Mouse (Mus musculus) CD4-positive, CD25-positive, alpha-beta regulatory T cell, adult 2 months (primary cell): Measurements from ENCODE around the gene Map2k2.
"Not testable (repeated sequence)": the region's sequence is repeated elsewhere in the genome, so short reads cannot be mapped to it uniquely, and the experiment has no call there.

Experiments
- DNase-seq: peaks from one replicate; pipeline ENCODE4 v3.0.0-alpha.2; 2012; ENCODE audit warnings: low read depth, low spot score

Map2k2 gene

DNA sequence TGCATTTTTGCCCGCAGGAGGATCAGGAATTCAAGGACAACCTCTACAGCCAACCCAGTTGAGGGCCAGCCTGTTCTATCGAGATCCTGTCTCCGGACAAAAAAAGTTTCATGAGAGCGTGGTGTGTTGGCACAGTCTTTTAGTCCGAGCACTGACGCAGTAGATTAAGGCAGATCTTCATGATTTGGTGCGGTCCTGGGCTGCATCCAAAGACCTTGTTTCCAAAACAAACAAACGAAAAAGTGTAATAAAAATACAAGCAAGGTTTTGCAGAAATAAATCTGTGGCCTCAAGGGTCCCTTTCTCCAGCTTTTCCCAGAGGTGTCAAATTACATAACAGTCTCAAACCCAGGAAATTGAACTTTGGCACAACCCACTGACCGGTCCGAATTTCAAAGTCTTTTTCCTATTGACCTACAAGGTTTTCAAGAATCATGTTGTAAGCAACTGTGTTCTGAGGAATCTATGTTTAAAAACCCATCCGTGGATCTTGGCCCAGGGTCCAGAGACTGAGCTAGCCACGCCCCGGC is 70.3 kb downstream of the Map2k2 start:
- DNase-seq: no peak

DNA sequence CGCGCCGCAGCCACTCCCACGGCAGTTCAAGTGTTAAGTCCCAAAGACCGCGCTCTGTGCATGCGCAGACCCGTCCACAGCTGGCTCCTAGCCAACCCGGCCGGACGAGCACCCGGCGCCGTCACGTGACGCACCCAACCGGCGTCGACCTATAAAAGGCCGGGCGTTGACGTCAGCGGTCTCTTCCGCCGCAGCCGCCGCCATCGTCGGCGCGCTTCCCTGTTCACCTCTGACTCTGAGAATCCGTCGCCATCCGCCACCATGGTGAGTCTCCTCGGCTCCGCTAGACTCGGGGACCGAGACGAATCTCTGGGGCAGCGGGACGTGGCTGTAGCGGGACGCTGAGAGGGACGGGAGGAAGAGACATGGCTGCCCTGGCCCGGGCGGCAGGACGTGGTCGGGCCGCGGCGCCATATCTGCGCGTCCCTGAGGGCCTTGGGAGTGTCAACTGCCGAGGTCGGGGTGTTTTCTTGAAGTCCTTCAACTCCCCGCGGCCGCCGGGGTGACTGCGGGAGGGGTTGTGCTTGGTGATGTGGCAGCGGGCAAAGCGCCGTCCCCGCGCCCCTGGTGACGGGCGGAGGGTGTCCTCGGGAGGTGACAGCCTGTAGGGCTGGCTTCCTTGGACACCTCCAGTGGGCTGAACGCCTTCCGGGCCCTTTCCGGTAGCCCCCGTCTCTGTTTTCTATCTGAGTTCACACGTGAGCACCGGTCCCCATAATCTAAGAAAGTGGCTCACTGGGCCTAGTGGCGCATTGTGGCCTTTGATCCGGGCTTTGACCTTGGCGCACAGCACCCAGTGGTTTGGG is 71.0 kb downstream of the Map2k2 start, which contains the start of gene Eef2:
Eef2 (plus strand) TSS at position 166 of the 806 bp plus-strand sequence.
- DNase-seq: peak; percentile 99

DNA sequence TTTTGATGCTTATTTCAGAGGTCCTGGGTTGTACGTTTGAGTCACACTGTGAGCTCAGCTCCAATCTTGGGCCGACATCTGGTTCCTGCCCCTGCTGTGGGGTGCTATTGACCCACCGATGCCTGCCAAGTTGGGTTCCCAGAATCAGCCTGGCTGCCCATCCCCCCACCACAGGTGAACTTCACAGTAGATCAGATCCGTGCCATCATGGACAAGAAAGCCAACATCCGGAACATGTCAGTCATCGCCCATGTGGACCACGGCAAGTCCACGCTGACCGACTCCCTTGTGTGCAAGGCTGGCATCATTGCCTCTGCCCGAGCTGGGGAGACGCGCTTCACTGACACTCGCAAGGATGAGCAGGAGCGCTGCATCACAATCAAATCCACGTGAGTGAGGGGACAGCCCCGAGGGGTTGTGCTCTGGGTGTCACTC is 71.8 kb downstream of the Map2k2 start:
- peak; percentile 61 for DNase-seq

DNA sequence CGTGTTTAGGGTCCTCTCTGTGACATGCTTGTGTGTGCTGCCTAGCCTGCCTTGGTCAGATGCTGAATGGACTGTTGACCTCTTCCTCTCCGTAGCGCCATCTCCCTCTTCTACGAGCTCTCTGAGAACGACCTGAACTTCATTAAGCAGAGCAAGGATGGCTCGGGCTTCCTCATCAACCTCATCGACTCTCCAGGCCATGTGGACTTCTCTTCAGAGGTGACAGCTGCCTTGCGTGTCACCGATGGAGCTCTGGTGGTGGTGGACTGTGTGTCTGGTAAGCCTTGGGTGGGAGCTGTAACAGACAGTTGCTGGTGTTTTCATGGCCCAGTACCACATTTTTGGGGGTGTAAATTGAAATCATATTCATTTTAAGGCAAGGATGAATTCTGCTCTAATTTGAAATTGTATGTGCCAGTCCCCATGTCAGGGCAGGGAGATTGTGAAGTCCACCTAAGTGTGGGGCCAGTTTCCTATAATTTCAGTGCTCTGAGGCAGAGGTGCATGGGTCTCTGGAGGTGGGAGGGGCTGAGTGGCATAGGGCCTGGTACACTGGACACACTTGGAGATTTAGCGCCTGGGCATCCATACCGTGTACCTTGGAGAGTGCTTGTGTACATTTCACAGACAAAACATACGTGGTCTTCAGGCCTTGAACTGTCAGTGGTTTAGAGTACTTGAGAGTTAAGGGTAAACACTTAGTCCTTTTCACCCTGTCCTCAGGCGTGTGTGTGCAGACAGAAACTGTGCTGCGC is 72.4 kb downstream of the Map2k2 start:
- no peak for DNase-seq

DNA sequence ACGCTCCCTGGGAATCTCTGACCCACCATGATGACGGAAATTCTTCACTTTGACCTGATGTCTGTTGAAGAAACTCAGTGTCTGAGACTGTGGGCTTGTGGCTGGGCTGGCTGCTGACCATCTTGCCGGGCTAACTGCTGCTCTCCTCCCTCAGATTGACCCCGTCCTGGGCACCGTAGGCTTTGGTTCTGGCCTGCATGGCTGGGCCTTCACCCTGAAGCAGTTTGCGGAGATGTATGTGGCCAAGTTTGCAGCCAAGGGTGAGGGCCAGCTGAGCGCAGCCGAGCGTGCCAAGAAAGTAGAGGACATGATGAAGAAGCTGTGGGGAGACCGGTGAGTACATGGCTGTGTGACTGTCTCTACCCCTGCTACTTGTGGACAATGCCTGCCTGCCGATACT is 73.2 kb downstream of the Map2k2 start:
- DNase-seq: no peak

DNA sequence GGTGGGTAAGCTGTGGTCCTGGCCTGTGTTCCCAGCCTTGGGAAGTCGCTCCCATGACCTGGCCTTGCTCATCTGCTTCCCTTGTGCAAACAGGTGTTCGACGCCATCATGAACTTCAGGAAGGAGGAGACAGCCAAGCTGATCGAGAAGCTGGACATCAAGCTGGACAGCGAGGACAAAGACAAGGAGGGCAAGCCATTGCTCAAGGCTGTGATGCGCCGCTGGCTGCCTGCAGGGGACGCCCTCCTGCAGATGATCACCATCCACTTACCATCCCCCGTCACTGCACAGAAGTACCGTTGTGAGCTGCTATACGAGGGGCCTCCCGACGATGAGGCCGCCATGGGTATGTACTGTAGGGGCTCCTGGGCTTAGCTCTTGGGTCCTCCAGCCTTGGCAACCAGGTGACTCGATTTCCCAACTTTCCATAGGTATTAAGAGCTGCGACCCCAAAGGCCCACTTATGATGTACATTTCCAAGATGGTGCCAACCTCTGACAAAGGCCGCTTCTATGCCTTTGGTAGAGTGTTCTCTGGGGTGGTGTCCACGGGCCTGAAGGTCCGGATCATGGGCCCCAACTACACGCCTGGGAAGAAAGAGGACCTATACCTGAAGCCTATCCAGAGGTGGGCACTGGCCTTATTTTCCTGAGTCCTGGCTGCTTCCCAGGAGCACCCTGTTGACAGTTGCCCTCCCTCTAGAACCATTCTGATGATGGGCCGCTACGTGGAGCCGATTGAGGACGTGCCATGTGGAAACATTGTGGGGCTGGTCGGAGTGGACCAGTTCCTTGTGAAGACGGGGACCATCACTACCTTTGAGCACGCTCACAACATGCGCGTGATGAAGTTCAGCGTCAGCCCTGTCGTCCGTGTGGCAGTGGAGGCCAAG is 74.0 kb downstream of the Map2k2 start:
- DNase-seq: peak; percentile 50

DNA sequence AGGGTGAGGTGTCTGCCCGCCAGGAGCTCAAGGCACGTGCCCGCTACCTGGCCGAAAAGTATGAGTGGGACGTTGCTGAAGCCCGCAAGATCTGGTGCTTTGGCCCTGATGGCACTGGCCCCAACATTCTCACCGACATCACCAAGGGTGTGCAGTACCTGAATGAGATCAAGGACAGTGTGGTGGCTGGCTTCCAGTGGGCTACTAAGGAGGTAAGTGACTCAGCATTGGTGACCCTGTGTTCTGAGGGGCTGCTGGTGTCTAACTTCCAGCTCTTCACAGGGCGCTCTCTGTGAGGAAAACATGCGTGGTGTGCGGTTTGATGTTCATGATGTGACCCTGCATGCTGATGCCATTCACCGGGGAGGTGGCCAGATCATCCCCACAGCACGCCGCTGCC is 75.2 kb downstream of the Map2k2 start:
- no peak for DNase-seq

DNA sequence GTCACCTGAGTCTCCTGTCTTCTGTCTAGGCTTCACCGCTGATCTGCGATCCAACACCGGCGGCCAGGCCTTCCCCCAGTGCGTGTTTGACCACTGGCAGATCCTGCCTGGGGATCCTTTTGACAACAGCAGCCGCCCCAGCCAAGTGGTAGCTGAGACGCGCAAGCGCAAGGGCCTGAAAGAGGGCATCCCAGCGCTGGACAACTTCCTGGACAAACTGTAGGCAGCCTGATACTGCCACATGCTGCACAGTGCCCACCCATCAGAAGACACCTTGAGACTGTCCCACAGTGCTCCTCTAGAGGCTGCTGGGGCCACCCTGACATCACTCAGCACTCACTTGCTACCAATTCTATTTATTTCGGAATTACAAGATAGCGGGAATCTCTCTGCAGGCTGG is 76.1 kb downstream of the Map2k2 start:
- not testable (repeated sequence) for DNase-seq

DNA sequence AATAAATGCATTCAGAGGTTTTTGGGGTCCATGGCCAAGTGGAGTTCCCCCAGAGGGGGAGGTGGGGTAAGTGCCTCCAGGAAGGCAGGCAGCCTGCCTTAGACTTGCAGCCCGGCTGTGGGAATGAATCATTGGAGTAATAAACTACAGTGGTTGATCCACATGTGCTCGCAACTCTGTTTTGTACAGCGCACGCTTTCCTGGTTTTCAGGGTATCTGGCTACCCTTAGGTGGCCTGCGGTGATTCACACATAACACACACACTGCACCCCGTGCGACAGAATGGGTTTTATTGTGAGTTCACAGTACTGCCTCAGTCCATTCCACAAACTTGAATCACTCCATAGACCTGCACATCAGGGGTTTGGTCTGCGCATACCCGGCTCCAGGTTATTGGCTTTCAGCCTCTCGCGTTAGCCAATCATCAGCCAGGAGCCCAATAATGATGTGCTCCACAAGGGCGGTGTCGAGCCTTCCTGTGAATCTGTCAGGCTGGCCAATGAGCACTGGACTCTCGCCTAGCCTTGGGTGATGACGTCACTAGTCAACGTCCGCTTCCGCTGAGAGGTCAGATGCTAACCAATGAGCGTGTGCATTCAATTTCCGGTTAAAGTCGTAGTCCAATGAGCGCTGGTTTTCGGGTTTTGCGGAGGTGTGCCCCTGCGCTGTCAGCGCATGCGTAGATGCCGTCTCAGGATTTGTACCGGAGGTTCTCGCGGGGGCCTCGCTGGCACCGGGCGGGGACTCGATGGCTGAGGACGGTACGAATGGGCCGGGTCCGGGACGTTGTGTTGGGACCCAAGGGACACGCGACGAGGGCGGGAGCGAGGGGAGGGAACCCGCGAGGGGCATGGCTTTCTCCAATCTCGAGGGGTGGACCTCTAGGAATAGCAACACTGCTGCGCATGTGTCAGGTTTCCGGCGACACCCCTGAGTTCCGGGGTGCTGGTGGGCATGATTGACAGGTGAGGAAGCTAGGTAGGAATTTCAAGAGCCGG is 76.9 kb downstream of the Map2k2 start, which contains the start of gene Dapk3:
Dapk3 (plus strand) TSS at position 670 of the 998 bp plus-strand sequence.
- DNase-seq: peak; percentile 98
